Mouse (Mus musculus): Measurements from ENCODE around the gene Gm20865. TPM values are rescaled to one million over a fixed set of nuclear protein-coding genes. Genes with fewer than 3 reads are reported as not detected.
"Not testable (repeated sequence)": the region's sequence is repeated elsewhere in the genome, so short reads cannot be mapped to it uniquely, and the experiment has no call there.

Gene Gm20865
- polyA plus RNA-seq (2015; fragmentation: Nextera tagmentation; extraction: Ambion mirVana): not detected in 2 replicates

GRCm38 (mm10) chrY:21241275-21241674 lies at the start of gene Gm20865:
Gene Gm20865, plus strand, starts transcription at chrY:21241575.
- not testable (repeated sequence) for H3K4me1 ChIP-seq; H3K9ac ChIP-seq; ATAC-seq (replicated peaks; ENCODE audit: low FRiP score); H3K27me3 ChIP-seq; H3K36me3 ChIP-seq; H3K9me3 ChIP-seq (replicated peaks); H3K27ac ChIP-seq; H3K4me3 ChIP-seq (replicated peaks); H3K4me2 ChIP-seq
- no CpG with 5 or more reads among the region's 3 CpGs for WGBS

Other genes starting within 250 kb of the Gm20865 start
- not detected in 2 replicates for gene Gm29866, start 247.9 kb upstream of the Gm20865 start, polyA plus RNA-seq (2015; fragmentation: Nextera tagmentation; extraction: Ambion mirVana)
- not detected in 2 replicates for gene Gm20909, start 77.0 kb upstream of the Gm20865 start, polyA plus RNA-seq (2015; fragmentation: Nextera tagmentation; extraction: Ambion mirVana)

Measured in kidney, embryonic 15.5 days (tissue).